Mouse (Mus musculus) right cerebral cortex, postnatal 10 days (tissue): ENCODE measurements at regions not wholly inside any gene's neighbourhood (a gene's known extent, or its start where the extent isn't known, plus 50 kb on each side); places are given as distances from the start of the nearest gene placed in this dataset.

Experiments used
- DNase-seq, 2 experiments: peaks; one replicate each; pipeline ENCODE4 v3.0.0; 2021; ENCODE audit warnings: low spot score in 2 of 2

DNA sequence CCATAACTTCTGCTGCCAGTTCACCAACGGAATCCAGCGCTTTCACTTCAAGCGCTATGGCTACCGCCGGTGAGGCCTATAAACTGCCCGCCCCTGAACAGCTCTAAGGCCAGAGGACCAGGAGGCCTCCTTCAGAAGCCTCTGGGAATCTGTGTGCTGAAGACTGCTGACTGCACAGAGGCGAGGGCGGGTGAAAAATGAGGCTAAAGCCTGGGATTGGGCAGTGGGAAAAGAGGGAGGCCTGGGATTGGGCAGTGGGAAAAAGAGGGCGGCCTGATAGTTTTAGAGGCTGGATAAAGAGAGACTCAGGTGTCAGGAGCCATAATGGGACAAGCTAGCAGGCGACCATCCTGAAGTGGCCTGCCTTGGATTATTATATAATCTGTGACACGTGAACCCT is 80.8 kb downstream of the Plekhb2 start:
- DNase-seq = no peak

DNA sequence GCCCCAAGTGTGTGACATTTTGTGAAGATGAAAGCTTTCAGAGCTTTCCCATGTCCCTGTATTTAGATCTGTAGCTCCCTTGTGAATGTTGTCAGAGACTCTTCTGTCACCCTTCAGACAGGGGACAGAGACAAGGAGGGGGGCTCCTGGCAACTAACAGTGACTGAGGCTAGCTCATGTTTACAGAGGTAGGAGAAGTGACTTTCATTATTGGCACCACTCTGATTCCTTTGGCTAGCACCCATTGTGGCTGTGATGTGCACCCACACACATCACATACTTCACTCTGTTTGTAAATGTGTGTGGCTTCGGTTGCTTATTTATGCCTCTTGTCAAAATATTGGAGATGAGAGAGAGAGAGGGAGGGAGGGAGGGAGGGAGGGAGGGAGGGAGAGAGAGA is 93.4 kb downstream of the Plekhb2 start:
- no peak for DNase-seq

DNA sequence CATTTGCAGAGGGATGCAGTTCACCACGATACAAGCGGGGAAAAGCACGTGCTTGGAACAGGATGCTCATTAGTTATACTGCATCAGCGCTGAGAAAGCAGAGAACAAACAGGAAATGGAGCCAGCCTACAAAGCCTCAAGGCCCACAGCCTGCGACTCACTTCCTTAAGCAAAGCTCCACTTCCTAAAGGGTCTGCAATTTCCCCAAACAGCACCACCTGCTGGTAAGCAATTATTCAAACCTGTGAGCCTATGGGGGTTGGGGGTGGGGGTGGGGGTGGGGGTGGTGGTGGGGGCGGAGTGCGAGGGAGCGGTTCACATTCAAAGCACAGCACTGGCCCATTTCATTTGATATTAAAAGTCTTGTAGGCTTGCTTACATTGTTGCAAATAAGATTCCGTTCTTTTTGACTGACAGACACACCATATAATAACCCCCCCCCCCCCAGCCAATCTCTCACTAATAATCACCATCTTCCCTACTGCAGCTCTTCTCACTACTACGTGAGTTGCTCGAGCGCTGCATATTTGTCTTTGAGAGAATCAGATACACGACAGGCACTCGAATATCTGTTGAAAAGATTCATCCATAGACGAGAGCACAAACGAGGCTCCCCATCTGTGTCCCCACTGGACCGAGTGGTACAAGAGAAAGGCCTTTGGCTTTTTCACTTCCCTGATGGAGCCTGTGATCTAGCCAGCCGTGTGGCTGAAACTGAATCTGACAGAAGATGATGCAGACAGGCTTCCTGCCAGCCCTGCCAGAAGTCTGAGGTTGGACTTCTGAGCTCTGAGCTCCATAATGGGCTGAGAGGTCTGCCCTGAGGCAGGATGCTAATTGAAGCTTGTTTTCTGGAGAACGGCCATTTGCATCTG is 112.1 kb downstream of the Plekhb2 start:
- DNase-seq = no peak

DNA sequence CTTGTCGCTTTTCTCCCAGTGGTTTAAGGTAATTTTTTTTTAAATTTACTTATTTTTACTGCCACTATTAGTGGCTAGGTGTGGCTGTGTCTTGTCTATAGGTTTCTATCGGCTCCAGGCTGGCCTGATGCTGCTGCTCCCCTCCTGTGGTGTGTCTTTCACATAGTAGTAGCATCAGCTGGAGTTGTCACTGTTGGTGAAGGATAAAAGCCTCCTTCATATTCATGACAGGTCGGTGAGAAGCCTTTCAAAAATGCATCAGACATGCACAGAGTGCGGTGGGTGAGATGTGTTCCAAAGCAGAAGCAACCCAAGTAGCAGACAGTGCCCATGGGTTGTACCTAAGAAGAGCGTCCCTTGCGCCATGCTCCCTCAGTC is 112.7 kb downstream of the Plekhb2 start:
- no peak for DNase-seq

DNA sequence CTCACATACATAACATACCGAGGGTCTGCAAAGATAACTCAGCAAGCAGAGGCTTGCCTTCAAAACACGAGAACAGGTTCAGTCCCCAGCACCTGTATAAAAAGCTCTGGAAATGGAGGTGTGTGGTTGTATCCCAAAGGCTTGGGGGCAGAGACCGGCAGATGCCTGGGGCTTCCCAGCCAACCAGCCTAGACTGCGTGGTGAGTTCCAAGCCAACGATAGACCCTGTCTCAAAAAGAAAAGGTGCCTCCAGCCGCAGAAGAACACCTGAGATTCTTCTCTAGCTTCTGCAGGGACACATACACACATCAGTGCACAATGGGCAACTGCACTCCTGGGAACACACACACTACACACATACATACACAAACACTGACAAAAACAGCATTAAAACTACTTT is 125.0 kb downstream of the Plekhb2 start:
- DNase-seq = no peak

DNA sequence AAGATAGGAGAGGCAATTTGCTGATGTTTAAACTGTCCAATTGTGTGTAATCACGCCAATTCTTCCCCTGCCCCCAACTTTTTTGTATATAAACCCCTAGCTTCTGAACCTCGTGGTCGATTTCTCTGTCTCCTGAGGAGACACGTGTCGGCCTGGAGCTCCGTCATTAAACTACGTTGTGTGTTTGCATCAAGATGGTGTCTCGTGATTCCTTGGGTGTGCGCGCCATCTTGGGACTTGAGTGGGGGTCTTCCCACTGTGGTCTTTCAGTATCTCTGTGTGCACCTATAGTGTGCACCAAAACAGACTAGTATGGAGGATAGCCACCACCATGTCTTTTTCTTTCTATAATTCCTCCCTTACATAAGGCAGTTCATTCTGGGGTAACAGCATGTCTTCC is 128.4 kb downstream of the Plekhb2 start:
- DNase-seq = no peak

DNA sequence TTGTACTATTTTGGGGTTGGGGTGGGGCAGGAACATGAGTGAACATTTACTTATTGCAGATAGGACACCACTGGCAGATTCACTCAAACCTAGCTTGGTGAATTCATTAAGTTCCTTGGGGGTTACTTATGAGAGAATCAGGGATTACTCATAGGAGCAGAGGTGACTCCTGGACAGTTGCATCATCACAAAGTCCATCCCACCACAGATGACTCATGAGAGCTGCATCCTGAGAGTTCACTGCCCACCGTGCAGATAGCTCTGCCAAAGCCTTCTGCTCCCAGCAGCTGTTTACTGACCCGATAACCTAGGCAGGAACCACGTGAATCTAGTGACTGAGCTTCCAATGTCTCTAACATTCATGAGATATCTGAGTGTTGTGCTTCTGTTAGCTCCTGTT is 129.6 kb downstream of the Plekhb2 start:
- DNase-seq = no peak

DNA sequence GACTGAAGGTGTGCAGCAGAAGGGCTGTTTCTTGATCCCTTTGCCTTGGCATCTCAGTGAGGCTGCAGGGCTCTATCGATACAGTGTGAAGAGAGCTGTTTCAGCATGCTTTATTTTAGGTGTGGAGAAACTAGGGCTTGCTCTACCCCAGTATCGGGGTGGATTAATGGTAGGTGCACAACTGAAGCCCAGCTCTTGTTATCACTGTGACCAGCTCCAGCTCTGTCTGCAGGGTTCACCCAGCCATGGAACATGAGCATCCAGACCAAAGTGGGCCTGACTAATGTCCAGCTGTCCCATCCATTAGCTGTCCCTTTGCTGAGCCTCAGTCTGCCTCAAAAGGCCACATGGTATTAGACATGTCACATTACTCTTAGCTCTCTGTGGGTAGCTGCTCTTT is 132.2 kb downstream of the Plekhb2 start:
- DNase-seq = no peak

DNA sequence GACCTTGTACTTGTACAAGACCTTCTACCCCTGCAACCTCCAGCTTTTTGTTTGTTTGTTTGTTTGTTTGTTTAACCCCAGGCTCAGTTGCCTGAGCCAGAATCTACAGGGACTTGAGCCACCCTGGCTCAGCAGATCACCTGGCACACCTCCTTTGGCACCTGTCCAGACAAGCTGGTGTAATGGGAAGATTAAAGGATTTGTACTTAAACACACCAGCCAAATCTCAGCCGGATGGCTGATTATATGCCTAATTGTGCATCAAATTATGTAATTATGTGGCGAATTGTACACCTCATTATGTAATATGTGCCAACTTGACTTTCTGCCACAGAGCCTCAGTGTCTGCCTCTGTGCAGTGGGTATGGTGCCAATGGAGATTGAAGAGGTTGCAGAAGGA is 133.2 kb downstream of the Plekhb2 start:
- DNase-seq = no peak

DNA sequence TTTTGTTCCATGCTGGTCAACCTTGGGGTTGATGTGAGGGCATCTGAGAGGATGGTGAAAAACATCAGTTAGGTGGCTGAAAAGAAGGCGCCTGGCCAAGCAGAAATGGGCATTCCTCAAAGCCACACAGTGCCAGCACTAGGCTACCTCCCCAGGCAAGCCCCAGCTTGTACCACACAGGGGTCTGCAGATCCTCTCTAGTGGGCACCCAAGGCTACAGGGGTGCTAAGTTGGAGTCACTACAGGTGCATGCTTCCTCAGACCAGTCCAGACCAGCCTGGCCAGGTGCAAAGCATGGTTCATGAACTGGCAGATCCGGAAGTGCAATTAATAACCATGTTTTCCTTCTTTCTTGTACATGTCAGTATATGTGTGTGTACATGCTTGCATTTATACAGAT is 137.1 kb downstream of the Plekhb2 start:
- peak in 1 of 2 experiments; percentile 19 for DNase-seq

DNA sequence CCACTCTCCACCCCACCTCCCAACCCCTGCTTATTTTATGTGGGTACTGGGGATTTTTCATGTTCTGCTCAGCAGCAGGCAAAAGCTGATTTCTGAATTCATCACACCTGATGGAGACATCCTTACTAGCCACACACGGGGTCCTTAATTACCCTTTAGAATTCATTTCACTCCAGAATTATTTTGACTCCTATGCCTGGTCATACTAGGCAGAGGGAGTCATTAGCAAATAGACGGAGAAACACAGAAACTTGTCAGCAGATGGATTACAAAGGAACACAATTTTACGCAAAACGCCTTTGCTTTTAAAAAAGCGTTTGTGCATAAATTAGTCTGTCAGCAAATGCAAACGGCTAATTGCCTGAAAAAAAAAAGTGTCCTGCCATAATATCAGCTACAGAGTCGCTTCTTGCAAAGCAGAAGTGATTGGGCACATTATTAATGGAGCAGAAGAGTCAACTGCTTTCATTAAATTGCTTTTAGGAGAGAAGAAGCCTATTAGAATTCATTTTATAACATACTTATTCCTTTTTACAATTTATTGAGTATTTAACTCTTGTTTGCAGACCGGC is 138.0 kb downstream of the Plekhb2 start:
- DNase-seq = peak in 1 of 2 experiments; percentile 12

DNA sequence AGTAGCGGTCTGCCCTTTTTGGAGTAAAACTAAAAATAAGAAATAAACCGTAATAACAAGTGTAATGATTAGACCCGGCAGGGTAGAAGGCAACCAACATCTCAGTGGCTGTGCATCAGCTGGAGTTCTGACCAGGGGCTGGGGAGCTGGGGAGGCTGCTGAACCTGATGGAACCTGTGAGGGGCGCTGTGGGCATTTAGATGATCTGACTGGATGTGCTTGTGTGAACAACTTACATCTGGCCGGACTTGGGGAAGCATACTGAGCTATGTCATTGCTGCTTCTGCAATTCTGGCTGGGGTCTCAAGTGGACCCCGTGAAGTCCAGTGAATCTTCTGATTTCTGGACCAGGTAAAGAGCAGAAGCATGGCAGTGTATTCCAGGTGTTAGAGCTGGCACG is 138.4 kb downstream of the Plekhb2 start:
- DNase-seq = peak; percentile 49

DNA sequence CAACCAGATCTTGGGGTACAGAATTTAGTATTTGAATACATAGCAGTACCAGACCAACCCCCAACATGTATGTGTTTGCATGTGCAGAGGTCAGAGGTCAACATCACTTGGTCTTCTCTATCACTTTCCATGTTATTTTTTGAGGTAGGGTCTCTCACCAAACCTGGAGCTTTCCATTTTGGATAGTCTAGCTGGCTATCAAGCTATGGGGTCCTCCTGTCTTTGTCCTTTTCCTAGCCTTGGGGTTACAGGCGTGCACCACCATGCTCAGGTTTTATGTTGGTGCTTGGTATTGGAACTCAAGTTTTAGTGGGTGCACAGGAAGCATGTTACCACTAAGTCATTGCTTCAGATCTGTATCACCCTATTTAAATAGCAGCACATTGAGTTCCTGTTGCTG is 151.0 kb downstream of the Plekhb2 start:
- no peak for DNase-seq

DNA sequence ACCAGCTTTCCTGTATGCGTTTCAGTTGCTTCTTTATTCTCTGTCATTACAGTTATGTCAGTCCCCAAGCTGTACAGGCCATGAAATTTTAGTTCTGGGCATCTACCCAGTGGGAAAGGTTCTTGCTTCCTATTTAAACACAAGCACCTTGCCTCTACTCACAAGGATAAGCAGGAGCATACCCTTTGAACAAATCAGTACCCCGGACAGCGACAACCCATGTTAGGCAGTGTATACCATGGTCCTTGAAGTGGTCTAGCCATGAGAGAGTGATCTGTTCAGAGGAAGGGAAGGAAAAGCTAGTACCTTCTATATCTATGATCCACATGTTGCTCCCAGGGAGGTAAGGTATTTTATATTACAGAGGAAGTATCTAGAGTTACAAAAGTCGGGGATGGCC is 167.7 kb downstream of the Plekhb2 start:
- DNase-seq = no peak

DNA sequence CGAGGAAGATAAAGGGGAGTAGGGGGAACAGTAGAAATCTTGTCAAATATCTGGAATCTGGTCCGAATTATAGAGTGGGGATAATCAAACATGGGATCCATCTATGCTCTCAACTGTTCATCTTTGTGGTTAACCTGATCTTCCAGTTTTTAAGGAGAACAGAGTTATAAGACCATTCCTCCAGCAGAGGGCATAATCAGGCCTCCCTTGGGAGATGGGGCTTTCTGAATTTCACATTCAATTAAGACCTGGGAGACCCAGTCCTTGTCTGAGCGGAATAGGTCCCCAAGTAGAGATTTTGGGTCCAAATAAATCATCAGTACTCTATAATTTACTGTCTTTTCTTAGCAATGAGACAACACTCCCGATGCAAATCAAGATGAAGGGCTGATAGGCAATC is 182.8 kb downstream of the Plekhb2 start:
- DNase-seq = peak; percentile 29 to 51

DNA sequence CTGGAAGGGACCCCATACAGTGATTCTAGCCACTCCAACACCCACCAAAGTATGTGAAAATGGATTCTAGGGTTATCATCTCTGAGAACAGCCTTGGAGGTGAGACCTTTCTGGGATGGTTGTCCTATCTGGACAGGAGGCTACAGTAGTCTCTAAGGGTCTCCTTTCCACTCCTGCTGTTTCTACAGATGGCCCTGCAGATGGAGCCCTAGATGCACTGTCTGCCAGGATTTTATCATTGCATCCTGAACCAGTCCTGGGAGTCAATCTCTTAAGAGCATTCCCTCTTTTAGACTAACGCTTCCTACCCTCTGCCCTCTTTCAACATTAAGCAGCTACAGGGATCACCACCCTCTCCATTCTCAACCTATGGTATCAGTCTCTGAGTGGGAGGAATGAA is 223.0 kb downstream of the Plekhb2 start:
- no peak for DNase-seq

DNA sequence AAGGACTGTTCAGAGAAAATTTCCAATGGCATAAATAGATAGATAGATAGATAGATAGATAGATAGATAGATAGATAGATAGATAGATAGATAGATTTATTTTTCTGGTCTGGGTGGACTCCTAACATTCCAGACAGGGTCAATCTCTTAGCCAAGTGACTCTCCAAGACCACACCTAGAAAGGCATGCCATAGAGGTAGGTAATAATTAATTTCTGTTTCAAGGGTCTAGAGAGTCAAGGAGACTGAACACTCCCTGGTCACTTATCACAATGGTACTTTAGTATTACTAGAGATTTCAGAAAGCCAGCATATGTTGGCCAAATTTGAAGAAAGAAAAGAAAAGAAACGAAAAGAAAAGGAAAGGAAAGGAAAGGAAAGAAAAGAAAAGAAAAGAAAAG is 245.1 kb downstream of the Plekhb2 start:
- DNase-seq = no peak

DNA sequence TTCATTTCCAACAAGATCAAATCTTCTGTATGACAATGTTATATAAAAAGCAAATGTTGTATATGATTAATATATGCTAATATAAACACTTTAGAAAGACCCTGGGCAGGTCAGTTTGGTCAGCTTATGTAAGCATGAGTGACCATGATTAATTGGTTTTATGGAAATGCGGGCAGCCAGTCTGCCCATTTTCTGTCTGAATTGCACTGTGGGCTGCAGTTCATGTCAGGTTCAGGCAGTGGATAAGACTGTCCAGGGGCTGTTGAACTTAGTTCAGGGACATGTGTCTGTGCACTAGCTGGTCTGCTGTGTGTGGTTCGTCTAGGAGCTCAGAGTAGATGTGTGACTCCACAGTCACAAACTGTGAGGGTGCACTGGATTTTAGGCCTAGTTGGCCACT is 246.0 kb downstream of the Plekhb2 start:
- DNase-seq = no peak

DNA sequence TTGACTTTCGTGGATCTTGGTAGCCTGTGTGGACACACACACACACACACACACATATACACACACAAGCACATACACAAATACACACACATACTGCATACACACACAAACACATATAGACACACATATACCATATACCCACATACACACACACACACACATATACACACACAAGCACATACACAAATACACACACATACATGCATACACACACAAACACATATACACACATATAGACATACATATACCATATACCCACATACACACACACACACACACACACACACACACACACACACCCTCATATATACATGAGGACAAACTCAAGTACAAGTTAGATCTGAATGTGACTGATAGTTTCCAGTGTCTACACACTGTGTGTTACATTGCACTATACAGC is 256.9 kb downstream of the Plekhb2 start:
- DNase-seq = no peak

DNA sequence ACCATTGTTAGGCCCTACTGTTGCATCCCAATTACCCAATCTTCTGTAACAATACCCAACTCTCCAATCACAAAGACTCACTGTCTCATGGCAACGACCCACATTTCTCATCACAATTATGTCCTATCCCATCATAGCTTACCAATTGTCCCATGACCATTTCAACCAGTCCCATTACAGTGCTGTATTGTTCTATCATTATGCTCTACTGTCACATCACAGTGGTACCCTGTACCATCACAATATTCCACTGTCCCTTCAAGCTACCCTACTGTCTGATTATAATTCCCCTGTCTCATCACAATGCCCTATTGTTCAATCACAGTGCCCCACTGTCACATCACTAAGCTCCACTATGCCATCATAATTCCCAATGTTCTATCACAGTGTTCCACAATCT is 260.0 kb downstream of the Plekhb2 start:
- no peak for DNase-seq

DNA sequence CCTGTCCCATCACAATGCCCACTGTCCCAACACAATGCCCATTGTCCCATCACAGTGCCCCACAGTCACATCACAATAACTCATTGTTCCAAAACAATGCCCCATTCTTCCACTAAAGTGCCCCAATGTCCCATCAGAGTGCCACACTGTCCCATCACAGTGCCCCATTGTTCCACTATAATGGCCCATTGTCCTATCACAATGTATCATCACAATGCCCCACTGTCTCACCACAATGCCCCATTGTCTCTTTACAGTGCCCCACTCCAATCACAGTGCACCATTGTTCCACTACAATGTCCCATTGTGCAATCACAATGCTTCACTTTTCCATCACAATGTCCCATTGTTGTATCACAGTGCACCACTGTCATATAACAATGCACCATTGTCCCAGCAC is 265.7 kb downstream of the Plekhb2 start:
- DNase-seq = no peak

DNA sequence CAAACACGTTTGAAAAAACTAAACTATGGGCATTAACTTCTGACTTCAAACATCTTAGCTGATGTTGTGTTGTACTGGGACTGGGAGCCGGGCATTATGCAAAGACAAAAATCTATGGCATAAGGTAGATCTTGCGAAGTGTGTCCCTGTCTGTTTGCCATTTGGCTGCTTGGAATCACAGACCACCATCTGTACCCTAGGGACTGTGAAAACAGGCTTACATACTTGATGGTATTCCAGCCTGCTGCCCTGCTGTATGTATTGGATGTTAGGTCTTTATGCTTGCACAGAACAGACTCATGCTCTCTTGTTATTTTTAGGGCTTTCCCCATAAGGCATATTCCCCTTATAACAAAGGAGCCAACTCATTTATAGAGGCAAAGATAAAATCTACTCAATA is 288.1 kb downstream of the Plekhb2 start:
- DNase-seq = peak; percentile 29 to 51

DNA sequence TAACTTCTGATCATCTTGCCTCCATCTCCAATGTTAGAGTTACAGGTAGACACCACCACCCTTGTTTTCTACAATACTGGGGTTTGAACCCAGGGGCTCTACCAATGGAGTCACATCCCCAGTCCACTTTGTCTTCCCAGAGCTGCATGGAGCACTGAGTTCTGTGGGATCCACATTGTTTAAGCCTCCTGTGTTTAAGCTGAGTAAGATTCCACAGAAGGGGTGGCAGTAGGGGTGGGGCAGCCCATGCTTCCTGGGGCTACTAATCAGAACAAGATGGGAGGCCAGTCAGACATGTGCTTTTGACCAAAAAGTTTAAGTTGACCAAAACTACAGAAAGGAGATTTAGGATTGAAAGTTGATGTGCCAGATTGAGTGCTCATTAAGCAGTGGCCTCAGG is 299.3 kb downstream of the Plekhb2 start:
- DNase-seq = no peak

DNA sequence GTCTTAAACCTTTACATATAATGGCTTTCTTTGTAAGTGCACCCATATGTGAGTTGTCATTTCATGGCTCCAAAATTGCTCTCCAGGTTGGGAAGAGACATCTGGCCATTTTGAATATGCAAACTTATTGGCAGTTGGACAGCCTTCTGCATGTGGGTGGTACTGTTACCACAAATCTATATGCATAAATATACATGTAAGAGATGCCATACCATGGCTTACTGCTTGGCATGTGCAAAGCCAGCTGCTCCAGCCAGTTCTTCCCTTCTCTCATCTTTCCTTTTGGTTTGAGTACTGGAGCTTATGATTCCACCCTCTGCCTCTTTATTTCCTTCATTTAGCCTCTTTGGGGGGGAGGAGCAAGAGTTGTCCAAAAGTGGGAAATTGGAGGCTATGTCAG is 312.7 kb downstream of the Plekhb2 start:
- peak; percentile 39 to 73 for DNase-seq
